Mouse (Mus musculus) adrenal gland, postnatal 4 days (tissue): ENCODE results near the gene Fam89b. TPM values are rescaled to one million over a fixed set of nuclear protein-coding genes. Genes with fewer than 3 reads are reported as not detected.

ENCODE experiments used
- DNase-seq, 2 experiments: peaks; one replicate each; pipeline ENCODE4 v3.0.0; 2021 to 2022; ENCODE audit warnings: low spot score in 2 of 2, mixed read lengths in 2 of 2
- long read RNA-seq, 2 experiments: library from polyadenylated mRNA; stranded (forward); transcript quantifications; one replicate each; pipeline ENCODE4 v2.0.0; 2021
- total RNA-seq, 2 experiments: library from RNA; stranded (reverse); gene quantifications; 2 replicates each; pipeline ENCODE4 v1.2.3; 2021

Gene Fam89b
- 10 to 100 TPM; 63.5 to 67.5 TPM for total RNA-seq
- long read RNA-seq, experiment 1, transcript Fam89b-201 (2 exons, 1,197 nt), result major isoform, 46 of 67 reads
- long read RNA-seq, experiment 1, transcript Fam89b-203 (2 exons, 1,160 nt), result minor isoform, 9 of 67 reads
- long read RNA-seq, experiment 1, transcript Fam89b-202 (2 exons, 1,189 nt), result minor isoform, 12 of 67 reads
- long read RNA-seq, experiment 1, partial matches to known transcripts, result 0 of 67 reads
- long read RNA-seq, experiment 1, other reads (novel, unspliced or antisense), result 0 of 67 reads
- long read RNA-seq, experiment 2, transcript Fam89b-201 (2 exons, 1,197 nt), result major isoform, 56 of 85 reads
- long read RNA-seq, experiment 2, transcript Fam89b-203 (2 exons, 1,160 nt), result minor isoform, 14 of 85 reads
- long read RNA-seq, experiment 2, transcript Fam89b-202 (2 exons, 1,189 nt), result minor isoform, 14 of 85 reads
- long read RNA-seq, experiment 2, partial matches to known transcripts, result 0 of 85 reads
- long read RNA-seq, experiment 2, other reads (novel, unspliced or antisense), result 1 of 85 reads

DNA sequence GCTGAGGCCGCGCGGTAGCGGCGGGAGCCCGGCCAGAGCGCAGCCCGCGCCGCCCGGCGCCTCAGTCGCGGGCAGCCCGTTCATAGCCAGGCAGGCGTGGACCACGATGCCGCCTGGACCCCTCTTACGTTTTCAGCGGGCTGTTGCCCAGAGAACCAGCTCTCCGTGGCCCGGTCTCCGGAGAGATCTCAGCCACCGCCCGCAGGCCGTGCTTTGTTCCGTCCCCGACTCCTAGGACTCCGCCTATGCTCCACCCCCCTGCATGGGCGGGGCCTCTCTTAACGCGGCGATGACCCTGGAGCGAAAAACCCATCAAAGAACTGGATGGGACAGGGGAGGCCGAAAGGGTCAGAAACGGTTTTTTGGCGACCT, at the start of gene Fam89b:
TSS of gene Fam89b (minus strand) at position 210 of the 372 bp plus-strand sequence.
- peak; percentile 78 to 83 for DNase-seq

DNA sequence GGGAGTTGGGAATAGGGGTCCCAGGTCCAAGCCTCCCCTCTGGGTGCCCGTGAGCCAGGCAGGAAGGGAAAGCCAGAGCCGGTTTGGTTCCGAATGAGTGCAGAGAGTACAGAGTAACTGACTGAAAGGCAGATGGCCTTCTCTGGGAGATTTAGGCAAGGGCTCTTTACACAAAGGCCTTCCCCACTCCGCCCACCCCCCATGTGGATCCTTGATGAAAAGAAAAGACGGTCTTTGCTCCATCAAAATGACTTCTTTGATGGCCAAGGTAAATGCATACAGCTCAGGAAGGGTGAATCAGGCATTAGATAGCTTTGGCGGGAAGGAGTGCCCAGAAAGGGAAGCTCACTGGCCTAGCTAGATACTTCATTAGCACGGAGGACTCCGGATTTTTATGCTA, 48.9 kb upstream of the Fam89b start:
- no peak for DNase-seq

DNA sequence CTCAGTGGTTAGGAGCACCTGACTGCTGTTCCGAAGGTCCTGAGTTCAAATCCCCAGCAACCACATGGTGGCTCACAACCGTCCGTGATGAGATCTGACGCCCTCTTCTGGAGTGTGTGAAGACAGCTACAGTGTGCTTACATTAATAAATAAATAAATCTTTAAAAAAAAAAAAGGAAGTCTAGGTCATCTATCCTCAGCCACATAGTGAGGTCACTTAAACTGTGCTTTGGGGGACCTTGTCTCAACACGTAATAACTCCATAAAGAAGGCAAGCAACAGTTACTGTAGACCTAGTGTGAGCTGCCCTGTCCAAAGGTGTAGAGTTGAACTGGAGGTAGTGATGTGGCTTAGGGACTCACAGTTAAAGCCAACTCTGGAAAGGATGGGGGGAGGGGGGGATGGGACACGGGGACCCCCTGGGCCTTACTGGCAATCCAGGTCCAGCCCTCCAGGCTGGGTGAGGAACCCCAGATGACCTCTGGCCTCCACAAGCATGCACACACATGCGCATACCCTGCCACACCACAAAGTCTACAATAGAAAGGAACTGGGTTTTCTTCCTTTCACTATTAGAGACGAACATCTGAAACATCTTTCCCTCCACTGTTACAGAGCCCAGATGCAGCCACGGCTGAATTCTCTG, 48.1 kb upstream of the Fam89b start:
- DNase-seq, result no peak

GRCm38 (mm10) chr19:5770925-5771860, 41.7 kb upstream of the Fam89b start, which contains the start of gene Scyl1:
TSS of gene Scyl1 (minus strand) at chr19:5771419.
- peak; percentile 95 to 97 for DNase-seq

- no peak for DNase-seq
Measured at GRCm38 (mm10) chr19:5770311-5770710, 40.9 kb upstream of the Fam89b start.

- no peak for DNase-seq
Measured at GRCm38 (mm10) chr19:5767271-5767670, 37.8 kb upstream of the Fam89b start.

DNA sequence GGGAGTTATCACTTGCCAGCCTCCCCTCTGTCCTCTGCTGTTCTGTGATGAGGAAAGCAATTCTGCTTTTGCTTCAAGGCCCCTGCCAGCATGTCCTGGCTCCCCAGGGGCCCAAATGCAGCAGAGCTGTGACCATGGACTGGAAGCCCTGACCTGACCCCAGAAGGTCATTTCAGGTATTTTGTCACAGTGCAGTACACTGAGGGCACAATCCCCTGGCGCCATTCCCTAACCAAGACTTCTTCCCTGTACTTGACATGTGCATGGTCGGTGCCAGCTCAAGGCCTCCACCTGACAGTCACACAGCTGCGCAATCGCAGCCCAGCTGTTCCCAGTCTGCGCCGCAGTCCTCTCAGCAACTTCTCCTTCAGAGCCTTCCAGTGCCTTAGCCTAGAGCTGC, 33.7 kb upstream of the Fam89b start:
- no peak for DNase-seq

DNA sequence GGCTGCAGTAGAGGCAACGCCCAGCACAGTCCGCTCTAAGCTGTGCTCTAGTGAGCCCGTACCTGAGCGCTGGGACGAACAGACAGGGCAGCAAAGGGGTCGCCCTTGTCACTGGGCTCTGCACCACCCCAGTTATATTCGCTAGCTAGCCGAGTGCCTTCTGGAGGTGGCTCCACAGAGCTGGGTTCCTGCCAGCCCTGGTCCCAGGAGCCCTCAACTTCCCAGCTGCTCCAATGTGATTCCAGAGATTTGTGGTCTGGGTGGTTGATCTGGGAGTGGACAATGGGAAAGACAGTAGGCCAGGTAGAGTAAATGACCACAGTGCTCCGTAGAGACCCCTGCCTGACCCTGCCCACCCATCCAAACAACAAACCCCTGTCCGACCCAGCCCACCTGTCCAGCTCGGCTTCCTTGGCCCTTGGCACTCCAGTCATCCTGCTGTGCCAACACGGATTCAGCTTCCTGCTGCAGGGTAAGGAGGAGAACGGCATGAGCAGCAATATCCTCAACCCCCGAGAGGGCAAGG, 29.5 kb upstream of the Fam89b start:
- DNase-seq, result no peak

GRCm38 (mm10) chr19:5756991-5757636, 27.7 kb upstream of the Fam89b start:
- no peak for DNase-seq

DNA sequence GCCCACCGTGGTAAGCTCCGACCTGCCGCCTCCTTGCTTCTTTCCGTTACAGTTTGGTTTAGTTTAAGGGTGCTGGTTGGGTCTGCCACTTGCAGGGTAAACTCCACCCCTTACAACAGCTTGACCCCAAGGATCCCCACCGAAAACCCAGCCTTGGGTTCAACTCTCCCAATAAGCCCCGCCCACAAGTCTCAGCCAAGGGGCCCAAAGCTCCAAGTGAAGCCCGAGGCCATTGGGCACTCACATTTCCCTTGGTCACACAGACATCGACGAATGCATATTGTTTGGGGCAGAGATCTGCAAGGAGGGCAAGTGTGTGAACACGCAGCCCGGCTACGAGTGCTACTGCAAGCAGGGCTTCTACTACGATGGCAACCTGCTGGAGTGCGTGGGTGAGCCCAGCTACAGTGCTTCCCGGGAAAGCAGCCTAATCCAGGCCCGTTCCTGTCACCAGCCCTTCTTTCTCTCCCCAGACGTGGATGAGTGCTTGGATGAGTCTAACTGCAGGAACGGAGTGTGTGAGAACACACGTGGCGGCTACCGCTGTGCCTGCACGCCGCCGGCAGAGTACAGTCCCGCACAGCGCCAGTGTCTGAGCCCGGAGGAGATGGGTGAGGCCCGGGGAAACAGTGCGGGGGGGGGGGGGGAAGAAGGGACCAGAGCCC, 27.0 kb upstream of the Fam89b start:
- DNase-seq, result no peak

GRCm38 (mm10) chr19:5751742-5752141, 22.3 kb upstream of the Fam89b start:
- DNase-seq, result no peak

DNA sequence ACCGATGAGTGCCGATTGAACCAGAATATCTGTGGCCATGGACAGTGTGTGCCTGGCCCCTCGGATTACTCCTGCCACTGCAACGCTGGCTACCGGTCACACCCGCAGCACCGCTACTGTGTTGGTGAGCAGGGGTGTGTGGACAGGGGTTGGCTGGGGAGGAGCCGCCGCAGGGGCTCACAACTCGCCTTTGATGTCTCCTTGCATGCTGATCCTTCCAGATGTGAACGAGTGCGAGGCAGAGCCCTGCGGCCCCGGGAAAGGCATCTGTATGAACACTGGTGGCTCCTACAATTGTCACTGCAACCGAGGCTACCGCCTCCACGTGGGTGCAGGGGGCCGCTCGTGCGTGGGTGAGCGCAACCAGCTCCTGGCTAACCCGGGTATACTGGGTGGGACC, 21.5 kb upstream of the Fam89b start:
- no peak for DNase-seq

GRCm38 (mm10) chr19:5749476-5749875, 20.0 kb upstream of the Fam89b start:
- DNase-seq, result no peak

- DNase-seq, result no peak
Measured at GRCm38 (mm10) chr19:5746907-5747363, 17.5 kb upstream of the Fam89b start.

DNA sequence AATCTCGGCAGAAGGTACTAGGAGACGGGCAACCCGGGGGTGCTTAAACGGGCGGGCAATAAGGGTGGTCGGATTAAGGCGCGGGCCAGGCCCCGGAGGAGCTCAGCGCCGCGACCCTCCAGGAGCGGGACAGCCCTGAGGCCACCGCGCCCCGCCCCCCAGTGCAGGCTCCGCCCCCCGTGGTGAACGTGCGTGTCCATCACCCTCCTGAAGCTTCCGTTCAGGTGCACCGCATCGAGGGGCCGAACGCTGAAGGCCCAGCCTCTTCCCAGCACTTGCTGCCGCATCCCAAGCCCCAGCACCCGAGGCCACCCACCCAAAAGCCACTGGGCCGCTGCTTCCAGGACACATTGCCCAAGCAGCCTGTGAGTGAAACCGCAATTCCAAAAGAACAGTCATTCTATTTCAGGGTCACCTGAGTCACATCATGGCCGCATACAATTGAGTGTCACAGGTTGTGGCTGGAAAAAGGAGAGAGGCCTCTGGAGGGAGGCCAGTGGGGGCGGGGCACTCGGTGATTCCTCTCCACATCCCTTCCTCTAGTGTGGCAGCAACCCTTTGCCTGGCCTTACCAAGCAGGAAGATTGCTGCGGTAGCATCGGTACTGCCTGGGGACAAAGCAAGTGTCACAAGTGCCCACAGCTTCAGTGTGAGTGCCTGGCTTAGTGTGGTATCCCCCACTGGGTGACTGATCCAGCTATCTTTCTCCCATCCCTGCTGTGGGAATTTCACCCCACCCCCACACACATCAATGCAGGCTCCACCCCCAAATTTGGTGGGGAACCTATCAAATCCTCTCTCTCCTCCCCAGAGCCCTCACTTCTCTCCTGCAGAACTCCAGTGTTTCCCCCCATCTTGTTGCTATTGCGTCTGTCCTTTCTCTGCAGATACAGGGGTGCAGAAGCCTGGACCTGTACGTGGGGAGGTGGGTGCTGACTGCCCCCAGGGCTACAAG, 16.6 kb upstream of the Fam89b start:
- no peak for DNase-seq

DNA sequence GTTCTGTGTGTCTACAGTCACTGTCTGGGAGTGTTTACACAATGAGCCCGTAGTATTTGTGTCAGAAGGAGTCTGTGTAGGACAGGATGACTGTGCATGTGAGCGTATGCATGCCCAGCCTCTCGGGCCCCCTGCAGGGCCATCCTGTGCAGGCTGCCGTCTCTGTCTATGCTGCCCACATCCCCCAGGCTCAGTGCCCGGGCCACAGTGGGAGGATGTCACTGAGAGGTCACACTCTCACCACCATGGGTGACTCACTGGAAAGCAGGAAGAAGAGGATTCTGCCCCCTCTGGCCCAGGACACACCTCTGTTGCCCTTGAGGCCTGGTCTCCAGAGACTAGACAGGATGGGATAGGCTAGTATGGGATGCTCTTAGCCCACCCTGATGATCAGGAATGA, 14.1 kb upstream of the Fam89b start:
- no peak for DNase-seq

- no peak for DNase-seq
Measured at GRCm38 (mm10) chr19:5742241-5742641, 12.8 kb upstream of the Fam89b start.

- peak; percentile 64 to 69 for DNase-seq
Measured at GRCm38 (mm10) chr19:5741641-5742240, 12.3 kb upstream of the Fam89b start.
